Mouse (Mus musculus) kidney, postnatal 25 days (tissue): ENCODE measurements at regions not wholly inside any gene's neighbourhood (a gene's known extent, or its start where the extent isn't known, plus 50 kb on each side); places are given as distances from the start of the nearest gene placed in this dataset.

ENCODE experiments used
- DNase-seq, 2 experiments: peaks; one replicate each; pipeline ENCODE4 v3.0.0; 2021; ENCODE audit warnings: mixed read lengths in 2 of 2

- no peak for DNase-seq
These were observed 441.3 kb upstream of the 3110018I06Rik start for GRCm38 (mm10) chr12:107047059-107047531.

GRCm38 (mm10) chr12:107050891-107051635 is 437.4 kb upstream of the 3110018I06Rik start:
- no peak for DNase-seq

DNA sequence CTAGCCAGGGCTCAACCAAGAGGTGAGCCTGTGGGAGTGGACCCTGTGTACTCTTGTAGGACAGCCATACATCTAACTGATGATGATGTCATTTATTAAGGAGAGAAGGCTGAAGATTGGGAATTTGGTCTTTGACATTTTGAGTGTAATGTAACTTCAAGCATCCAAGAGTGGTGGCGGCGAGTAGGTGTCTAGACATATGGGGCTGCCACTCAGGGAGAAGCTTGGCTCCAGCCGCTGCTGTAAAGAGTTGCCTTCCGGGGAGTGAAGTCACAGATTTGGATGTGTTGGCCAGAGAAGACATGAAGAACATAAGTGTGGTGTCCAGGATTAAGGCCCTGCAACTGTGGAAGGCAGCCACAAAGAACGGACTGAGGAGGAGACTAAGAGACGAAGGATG is 436.3 kb upstream of the 3110018I06Rik start:
- no peak for DNase-seq

- DNase-seq = no peak
These were observed 431.9 kb upstream of the 3110018I06Rik start for GRCm38 (mm10) chr12:107056553-107056952.

GRCm38 (mm10) chr12:107060514-107060913 is 427.9 kb upstream of the 3110018I06Rik start:
- no peak for DNase-seq

DNA sequence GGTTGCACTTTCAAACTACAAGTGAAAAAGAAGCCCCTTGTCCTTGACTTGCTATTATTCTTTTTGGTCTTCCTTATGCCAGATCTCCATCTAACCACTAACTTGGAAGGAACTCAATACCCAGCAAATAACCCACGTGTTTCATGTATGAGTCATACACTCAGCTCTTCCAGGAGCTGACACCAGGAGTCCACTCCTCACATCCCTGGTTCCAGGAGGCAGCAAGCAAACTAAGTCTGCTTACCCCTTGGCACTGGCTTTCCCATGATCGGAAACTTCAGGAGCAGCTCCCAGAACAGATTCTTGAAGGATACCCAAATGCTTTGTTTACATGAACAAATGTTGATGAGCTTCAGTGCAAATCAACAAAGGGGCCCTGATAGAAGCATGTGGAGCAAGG is 421.1 kb upstream of the 3110018I06Rik start:
- no peak for DNase-seq

DNA sequence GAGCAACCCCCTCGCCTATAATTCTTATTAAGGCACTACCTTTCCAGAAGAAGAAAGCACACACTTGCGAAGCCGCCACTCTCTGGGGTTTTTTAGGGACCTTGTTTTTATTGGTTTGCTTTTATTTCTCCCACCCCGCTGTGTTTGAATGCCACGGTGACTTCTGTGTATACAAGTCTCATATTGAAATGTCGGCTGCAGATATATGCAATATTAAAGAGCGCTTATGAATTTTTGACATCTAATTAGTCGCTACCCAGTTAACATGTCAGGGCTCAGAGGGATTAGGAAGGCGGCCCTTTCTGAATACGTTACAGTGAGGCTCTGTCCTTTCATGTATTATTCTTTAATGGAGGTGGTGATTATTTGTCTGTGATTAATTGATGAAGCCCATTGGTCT is 405.9 kb upstream of the 3110018I06Rik start:
- no peak for DNase-seq

GRCm38 (mm10) chr12:107085058-107085905 is 403.1 kb upstream of the 3110018I06Rik start:
- no peak for DNase-seq

DNA sequence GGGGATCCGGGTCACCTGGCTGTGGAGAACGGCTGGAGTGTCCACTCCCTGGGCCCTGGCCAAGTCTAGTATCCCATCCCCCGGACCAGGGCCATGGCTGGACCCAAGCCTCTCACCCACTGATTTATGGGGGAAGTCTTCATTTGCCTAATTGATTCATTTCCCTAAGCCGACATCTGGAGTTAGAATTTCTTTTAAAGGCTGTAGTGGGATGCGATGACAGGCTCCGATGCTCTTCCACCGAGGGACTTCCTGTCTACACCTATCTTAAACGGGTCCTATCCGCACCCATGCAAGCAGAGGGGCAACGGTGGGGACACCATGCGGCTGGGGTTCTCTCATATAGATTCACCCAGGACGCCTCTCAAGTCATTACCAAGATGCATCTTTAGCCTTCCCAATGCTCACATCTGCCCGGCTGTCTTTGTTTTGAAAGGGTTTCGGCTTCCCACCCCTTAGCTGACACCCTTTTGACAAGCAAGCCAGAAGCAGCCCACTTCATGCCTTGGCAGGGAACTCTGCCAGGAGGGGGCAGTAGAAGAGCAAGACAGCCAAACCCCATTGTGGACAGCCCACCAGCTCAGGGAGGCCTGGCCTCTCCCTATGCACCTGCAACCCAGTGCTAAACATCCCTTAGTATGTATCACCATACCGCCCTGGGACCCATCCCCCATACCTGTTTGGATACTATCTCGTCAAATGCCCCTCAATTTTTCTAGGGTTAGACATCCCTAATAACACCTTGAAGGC is 402.4 kb upstream of the 3110018I06Rik start:
- DNase-seq = peak in 1 of 2 experiments; percentile 38

DNA sequence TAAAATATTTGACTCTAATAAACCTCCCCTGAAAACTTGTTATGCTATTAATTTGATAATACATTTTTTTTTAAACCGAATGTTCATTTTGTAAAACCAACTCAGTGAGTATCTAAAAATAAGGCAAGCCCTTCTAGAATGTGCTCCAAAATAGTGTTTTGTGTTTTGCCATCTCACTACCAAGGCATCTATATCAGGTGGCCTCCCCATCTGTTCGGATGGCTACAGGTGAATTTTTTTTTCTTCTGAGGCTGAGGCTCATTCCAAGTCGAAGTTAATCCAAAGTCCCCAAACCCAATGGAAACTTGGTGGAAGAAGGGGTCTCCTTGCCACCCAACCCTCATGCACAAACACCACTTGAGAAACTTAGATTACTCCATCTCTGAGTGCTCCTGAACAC is 396.3 kb upstream of the 3110018I06Rik start:
- no peak for DNase-seq

DNA sequence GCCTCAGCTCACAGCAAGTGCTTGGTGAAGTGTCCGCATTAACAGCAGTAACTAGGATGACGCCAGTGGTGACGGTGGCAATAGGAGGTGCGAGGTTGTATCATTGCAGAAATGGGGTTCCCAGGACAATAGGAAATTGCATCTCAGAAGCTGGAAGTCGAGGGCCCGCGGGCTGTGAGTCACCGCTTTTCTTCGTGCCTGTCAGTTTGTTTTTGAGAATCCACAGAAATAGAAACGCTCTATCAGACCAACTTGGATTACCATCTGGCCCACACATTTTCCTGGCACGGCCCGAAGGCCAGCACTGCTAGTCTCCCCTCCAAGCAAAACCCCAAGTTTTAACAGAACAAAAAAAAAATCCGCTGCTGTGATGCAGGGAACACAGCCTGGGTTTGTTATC is 395.1 kb upstream of the 3110018I06Rik start:
- no peak for DNase-seq

- DNase-seq = no peak
These were observed 393.0 kb upstream of the 3110018I06Rik start for GRCm38 (mm10) chr12:107095409-107095808.

DNA sequence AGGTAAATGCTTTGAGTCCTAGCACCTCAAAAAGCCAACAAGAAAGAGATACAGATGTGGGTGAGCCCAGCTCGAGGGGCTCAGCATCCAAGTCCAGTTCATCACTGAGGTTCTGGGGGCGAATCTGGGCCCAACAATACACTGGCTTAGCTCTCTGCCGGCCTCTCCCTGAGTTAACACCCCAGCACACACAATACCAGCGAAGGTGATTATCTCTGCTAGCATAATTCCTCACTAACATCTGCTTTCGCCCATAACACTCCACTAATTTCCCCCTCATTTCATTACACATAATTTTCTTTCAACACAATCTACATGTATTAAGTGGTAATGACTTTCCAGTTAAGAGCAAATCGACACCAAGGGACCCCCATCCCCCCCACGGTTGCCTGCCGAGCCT is 383.9 kb upstream of the 3110018I06Rik start:
- no peak for DNase-seq

GRCm38 (mm10) chr12:107105017-107105416 is 383.4 kb upstream of the 3110018I06Rik start:
- no peak for DNase-seq

DNA sequence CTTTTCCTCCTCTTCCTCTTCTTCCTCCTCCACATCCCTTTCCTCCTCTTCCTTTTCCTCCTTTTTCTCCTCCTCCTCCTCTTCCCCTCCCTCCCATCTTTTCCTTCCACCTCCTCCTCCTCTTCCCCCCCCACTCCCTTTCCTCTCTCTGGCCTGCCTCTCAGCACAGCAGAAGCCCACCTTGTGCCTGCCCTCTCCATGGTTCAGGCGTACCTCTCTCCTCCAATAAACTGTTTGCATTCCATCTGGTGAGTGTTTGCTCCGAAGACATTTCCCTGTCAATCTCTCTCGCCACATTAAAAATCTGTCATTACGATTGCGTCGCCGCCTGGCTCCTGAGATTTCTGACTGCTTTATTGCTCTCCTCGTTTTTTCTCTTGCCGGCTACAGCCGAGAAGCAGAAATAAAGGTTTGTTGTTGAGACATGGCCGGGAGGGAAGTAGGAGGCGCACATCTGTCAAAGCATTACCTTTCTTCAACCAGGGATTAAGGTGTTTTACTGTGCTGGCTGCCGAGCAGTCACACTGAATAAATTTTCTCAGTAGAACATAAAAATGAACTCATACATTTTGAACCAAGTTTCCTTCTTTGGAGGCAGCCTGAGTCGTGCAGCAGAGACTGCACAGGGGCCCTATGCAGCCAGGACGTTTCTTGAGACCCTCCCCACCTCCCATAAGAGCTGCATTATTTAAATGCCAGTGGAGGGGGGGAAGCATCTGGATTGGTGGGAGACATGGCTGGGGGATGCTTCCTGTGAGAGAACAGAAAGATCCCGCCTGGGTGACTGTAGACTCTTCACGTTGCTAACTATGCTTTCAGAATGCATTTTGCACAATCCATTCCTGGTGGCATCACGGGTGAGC is 376.3 kb upstream of the 3110018I06Rik start:
- no peak for DNase-seq

- no peak for DNase-seq
These were observed 370.1 kb upstream of the 3110018I06Rik start for GRCm38 (mm10) chr12:107118364-107118763.

DNA sequence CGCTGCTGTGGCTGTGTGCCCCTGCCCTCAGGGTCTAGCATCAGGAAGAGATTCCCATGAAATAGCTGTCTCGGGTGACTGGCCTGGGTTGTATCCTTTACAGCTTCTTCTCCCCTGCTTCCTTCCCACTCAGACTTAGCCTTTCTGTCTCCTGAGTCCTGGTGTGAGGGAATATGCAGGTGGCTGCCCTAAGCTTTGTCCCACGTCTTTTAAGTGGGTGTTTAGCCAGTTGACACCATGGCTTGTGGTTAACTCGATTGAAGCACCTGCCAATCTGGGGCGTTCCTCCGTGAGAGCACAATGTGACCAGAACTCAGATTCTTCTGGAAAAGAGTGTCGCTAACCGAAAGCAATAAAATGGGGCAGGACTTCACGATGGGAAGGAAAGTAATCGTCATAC is 369.4 kb upstream of the 3110018I06Rik start:
- DNase-seq = no peak

GRCm38 (mm10) chr12:107120486-107121186 is 367.8 kb upstream of the 3110018I06Rik start:
- no peak for DNase-seq

GRCm38 (mm10) chr12:107121990-107122389 is 366.4 kb upstream of the 3110018I06Rik start:
- no peak for DNase-seq

GRCm38 (mm10) chr12:107123661-107124060 is 364.8 kb upstream of the 3110018I06Rik start:
- DNase-seq = no peak

DNA sequence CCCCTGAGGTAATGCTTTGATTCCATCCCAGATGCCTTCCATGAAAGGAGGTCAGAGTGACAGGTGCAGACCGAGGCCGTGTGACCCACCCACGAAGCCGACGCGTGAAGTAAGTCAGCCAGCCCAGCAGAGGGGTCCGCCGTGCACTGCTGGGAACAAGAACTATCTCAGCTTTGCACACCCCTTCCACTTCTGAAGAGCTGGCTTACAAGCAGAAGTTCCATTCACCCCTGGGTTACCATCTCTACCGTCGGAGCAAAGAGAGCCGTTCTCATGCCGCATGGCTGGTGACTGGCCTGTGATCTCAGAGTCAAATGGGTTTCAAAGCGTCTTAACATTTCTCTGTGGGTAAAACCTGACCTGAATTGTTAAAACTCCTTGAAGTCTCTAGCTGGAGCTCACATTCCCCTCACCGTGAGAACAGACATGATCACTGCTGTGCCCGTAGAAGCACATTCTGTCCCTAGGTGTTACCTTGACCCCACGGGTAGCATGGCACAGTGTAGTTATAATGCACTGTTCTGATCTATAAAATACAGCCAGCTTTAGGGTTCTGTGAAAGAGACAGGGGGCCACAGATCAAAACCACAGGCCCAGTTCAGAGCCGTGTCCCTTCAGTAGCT is 364.1 kb upstream of the 3110018I06Rik start:
- DNase-seq = no peak
